In the genomic region with DNA sequence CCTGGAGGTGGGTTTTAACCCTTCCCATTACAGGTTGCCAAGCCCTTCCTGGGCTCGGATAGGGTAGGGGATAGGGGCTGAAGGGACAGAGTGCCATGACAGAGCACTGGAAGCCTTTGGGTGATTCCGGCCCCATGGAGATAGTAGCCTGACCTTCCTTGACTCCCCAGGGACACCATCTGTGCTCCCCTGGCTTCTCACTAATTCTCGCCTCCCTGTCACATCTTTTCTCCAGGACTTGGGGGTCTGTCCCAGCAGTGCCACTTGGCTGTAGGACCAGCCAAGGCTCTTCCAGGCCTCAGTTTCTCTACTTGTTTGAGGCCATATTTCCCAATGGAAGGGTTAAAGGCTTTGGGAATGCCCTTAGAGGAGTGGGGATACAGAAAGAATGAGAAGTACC, we compare ENCODE assay signal across 7 mouse cellular contexts. TPM values are rescaled to one million over a fixed set of nuclear protein-coding genes. Genes with fewer than 3 reads are reported as not detected.
DNase-seq lines count a peak whose midpoint lies in the region; ATAC-seq lines count a peak whose summit lies in the region.

No protein-coding gene starts in this region.

- peaks cover 19% of the 10 kb centered on the region for H3K4me1 ChIP-seq in lung, embryonic 16.5 days (replicated peaks; ENCODE audit: control insufficient read depth, insufficient read depth, low read length)
- peaks cover 43% of the 10 kb centered on the region for H3K4me1 ChIP-seq in forebrain, embryonic 12.5 days
- peaks cover 21% of the 10 kb centered on the region for H3K4me1 ChIP-seq in limb, embryonic 12.5 days (replicated peaks)
- H3K4me1 ChIP-seq in stomach, embryonic 14.5 days (ENCODE audit: control insufficient read depth, insufficient read depth, low read length): peaks cover 17% of the 10 kb centered on the region

- H3K9ac ChIP-seq in lung, embryonic 16.5 days (ENCODE audit: low read length): peak overlapping the region; percentile 99
- peak overlapping the region; percentile 100 for H3K9ac ChIP-seq in forebrain, embryonic 12.5 days
- peak overlapping the region; percentile 100 for H3K9ac ChIP-seq in limb, embryonic 12.5 days (replicated peaks)
- H3K9ac ChIP-seq in stomach, embryonic 14.5 days (replicated peaks; ENCODE audit: low read depth, low read length): peak overlapping the region; percentile 99; the same call in 1 of the 2 replicates

- H3K27ac ChIP-seq in lung, embryonic 16.5 days (ENCODE audit: low read length): peak overlapping the region; percentile 98
- H3K27ac ChIP-seq in forebrain, embryonic 12.5 days: peak overlapping the region; percentile 99
- H3K27ac ChIP-seq in limb, embryonic 12.5 days: peak overlapping the region; percentile 99
- peak overlapping the region; percentile 99 for H3K27ac ChIP-seq in stomach, embryonic 14.5 days (ENCODE audit: low read length)

- 0 out of 2 replicates have a peak, but pooled peaks have one; percentile 0 for ATAC-seq in lung, embryonic 16.5 days (ENCODE audit: low read depth)
- peak; percentile 1; the same call in 1 of the 2 replicates for ATAC-seq in forebrain, embryonic 12.5 days (ENCODE audit: low FRiP score)
- no peak for ATAC-seq in limb, embryonic 12.5 days (ENCODE audit: insufficient number of reproducible peaks, insufficient read depth, low FRiP score, low TSS enrichment, low read depth)
- peak; percentile 2; the same call in 1 of the 2 replicates for ATAC-seq in stomach, embryonic 14.5 days (ENCODE audit: insufficient number of reproducible peaks, insufficient read depth, low FRiP score, low read depth)

- H3K27me3 ChIP-seq in lung, embryonic 16.5 days (ENCODE audit: control insufficient read depth, insufficient read depth, low read depth, low read length): no peaks in the 10 kb centered on the region
- no peaks in the 10 kb centered on the region for H3K27me3 ChIP-seq in forebrain, embryonic 12.5 days
- no peaks in the 10 kb centered on the region for H3K27me3 ChIP-seq in limb, embryonic 12.5 days
- no peaks in the 10 kb centered on the region for H3K27me3 ChIP-seq in stomach, embryonic 14.5 days (ENCODE audit: control insufficient read depth, insufficient read depth, low read length)

- H3K36me3 ChIP-seq in lung, embryonic 16.5 days (ENCODE audit: control insufficient read depth, insufficient read depth, low read length): peaks cover 22% of the 10 kb centered on the region
- peaks cover 31% of the 10 kb centered on the region for H3K36me3 ChIP-seq in forebrain, embryonic 12.5 days (replicated peaks)
- peaks cover 40% of the 10 kb centered on the region for H3K36me3 ChIP-seq in limb, embryonic 12.5 days
- peaks cover 28% of the 10 kb centered on the region for H3K36me3 ChIP-seq in stomach, embryonic 14.5 days (ENCODE audit: control insufficient read depth, insufficient read depth, low read length)

- WGBS in lung, embryonic 16.5 days: 41% methylated on average over 3 of the region's 3 CpGs
- WGBS in forebrain, embryonic 12.5 days: 41% methylated on average over 3 of the region's 3 CpGs
- WGBS in limb, embryonic 12.5 days: 51% methylated on average over 3 of the region's 3 CpGs
- 38% methylated on average over 3 of the region's 3 CpGs for WGBS in stomach, embryonic 14.5 days

- no peak for DNase-seq in lung, postnatal 10 days
- DNase-seq in layer of hippocampus, adult 11-12 months (ENCODE audit: low spot score): no peak
- no peak for DNase-seq in kidney, postnatal 36 days

- peak overlapping the region; percentile 94 for H3K4me3 ChIP-seq in lung, embryonic 16.5 days (ENCODE audit: low read length)
- H3K4me3 ChIP-seq in forebrain, embryonic 12.5 days (replicated peaks): peak overlapping the region; percentile 99
- peak overlapping the region; percentile 98 for H3K4me3 ChIP-seq in limb, embryonic 12.5 days (replicated peaks)
- peak overlapping the region; percentile 94 for H3K4me3 ChIP-seq in stomach, embryonic 14.5 days (ENCODE audit: low read depth, low read length)

- H3K9me3 ChIP-seq in lung, embryonic 16.5 days (ENCODE audit: control insufficient read depth, low read length): no peaks in the 10 kb centered on the region
- no peaks in the 10 kb centered on the region for H3K9me3 ChIP-seq in forebrain, embryonic 12.5 days
- H3K9me3 ChIP-seq in limb, embryonic 12.5 days: no peaks in the 10 kb centered on the region
- no peaks in the 10 kb centered on the region for H3K9me3 ChIP-seq in stomach, embryonic 14.5 days (ENCODE audit: control insufficient read depth, low read depth, low read length)

- peak overlapping the region; percentile 92 for H3K4me2 ChIP-seq in lung, embryonic 16.5 days (ENCODE audit: low read depth, low read length)
- H3K4me2 ChIP-seq in forebrain, embryonic 12.5 days: peak overlapping the region; percentile 94
- H3K4me2 ChIP-seq in limb, embryonic 12.5 days: peak overlapping the region; percentile 94
- peak overlapping the region; percentile 96 for H3K4me2 ChIP-seq in stomach, embryonic 14.5 days (replicated peaks; ENCODE audit: low read depth, low read length)

RNA-seq across cellular contexts. Expression of gene Cdk2ap1, which starts 11.3 kb away (rescaled TPM):
- 23.9 and 26.1 TPM in 2 replicates for polyA plus RNA-seq in lung, embryonic 16.5 days (2015; fragmentation: Nextera tagmentation; extraction: Ambion mirVana)
- polyA plus RNA-seq in forebrain, embryonic 12.5 days (2016; fragmentation: Nextera tagmentation; extraction: Ambion mirVana): 81.1 and 105 TPM in 2 replicates
- polyA plus RNA-seq in limb, embryonic 12.5 days (2016; fragmentation: Nextera tagmentation; extraction: Ambion mirVana): 68.4 and 218 TPM in 2 replicates
- 50.8 and 53.7 TPM in 2 replicates for polyA plus RNA-seq in stomach, embryonic 14.5 days (2014; fragmentation: Nextera tagmentation; extraction: Ambion mirVana)

RNA-seq across cellular contexts. Expression of gene 2810006K23Rik, which starts 23.7 kb away (rescaled TPM):
- polyA plus RNA-seq in lung, embryonic 16.5 days (2015; fragmentation: Nextera tagmentation; extraction: Ambion mirVana): 18.1 and 19.7 TPM in 2 replicates
- polyA plus RNA-seq in forebrain, embryonic 12.5 days (2016; fragmentation: Nextera tagmentation; extraction: Ambion mirVana): 19.2 and 23.0 TPM in 2 replicates
- polyA plus RNA-seq in limb, embryonic 12.5 days (2016; fragmentation: Nextera tagmentation; extraction: Ambion mirVana): 15.8 and 17.2 TPM in 2 replicates
- 9.1 and 10.8 TPM in 2 replicates for polyA plus RNA-seq in stomach, embryonic 14.5 days (2014; fragmentation: Nextera tagmentation; extraction: Ambion mirVana)

RNA-seq across cellular contexts. Expression of gene Mphosph9, which starts 23.8 kb away (rescaled TPM):
- 13.3 and 15.1 TPM in 2 replicates for polyA plus RNA-seq in lung, embryonic 16.5 days (2015; fragmentation: Nextera tagmentation; extraction: Ambion mirVana)
- polyA plus RNA-seq in forebrain, embryonic 12.5 days (2016; fragmentation: Nextera tagmentation; extraction: Ambion mirVana): 24.4 and 24.7 TPM in 2 replicates
- polyA plus RNA-seq in limb, embryonic 12.5 days (2016; fragmentation: Nextera tagmentation; extraction: Ambion mirVana): 18.8 and 19.7 TPM in 2 replicates
- polyA plus RNA-seq in stomach, embryonic 14.5 days (2014; fragmentation: Nextera tagmentation; extraction: Ambion mirVana): 18.3 and 20.2 TPM in 2 replicates
